Mouse (Mus musculus): ENCODE measurements around the gene Slc25a29. TPM values are rescaled to one million over a fixed set of nuclear protein-coding genes. Genes with fewer than 3 reads are reported as not detected.
"Not testable (repeated sequence)": the region's sequence is repeated elsewhere in the genome, so short reads cannot be mapped to it uniquely, and the experiment has no call there.

Gene Slc25a29
- 1.1 TPM in 1 of 2 replicates, not detected in the other for total RNA-seq (2015; ENCODE audit: low replicate concordance)
- total RNA-seq (2017; ENCODE audit: low replicate concordance), result not detected in 2 replicates

DNA sequence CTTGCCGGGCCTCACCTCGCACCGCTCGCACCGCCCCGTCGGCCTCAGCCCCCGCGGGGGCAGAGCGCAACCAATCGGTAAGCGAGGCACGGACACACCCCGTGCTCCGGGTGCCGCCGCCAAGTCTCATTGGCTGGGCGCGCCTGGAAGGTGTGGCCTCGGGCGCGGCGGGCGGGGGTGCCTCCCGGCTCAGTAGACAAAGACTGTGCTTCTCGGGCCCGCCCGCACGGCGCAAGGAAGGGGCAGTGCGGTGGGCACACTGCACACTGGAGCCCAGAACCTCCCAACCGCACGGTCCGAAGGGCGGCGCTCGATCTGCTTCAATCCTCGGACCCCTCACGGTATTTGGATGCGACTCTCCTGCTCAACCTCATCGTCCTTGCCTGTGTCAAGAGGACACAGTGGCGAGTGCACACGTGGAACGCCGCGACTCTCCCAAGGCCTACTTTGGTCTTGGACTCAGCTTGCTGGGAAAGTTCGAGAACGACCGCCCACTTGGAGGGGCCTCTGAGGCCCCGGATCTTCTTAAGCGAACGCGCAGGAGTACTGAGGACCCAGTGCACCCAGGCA is at the start of gene Slc25a29, which contains the start of gene Slc25a47:
Slc25a29 (minus strand) TSS at position 44 of the 570 bp plus-strand sequence.
Slc25a47 (plus strand) TSS at position 207 of the 570 bp plus-strand sequence.
- peak; percentile 99 for ATAC-seq (replicated peaks; ENCODE audit: low FRiP score, poor library complexity, severe bottlenecking)

GRCm38 (mm10) chr12:108882776-108883175 is 47.1 kb upstream of the Slc25a29 start:
- no peak for ATAC-seq (replicated peaks; ENCODE audit: low FRiP score, poor library complexity, severe bottlenecking)

GRCm38 (mm10) chr12:108881192-108881591 is 45.5 kb upstream of the Slc25a29 start:
- ATAC-seq (replicated peaks; ENCODE audit: low FRiP score, poor library complexity, severe bottlenecking), result no peak

GRCm38 (mm10) chr12:108880606-108881005 is 44.9 kb upstream of the Slc25a29 start:
- ATAC-seq (replicated peaks; ENCODE audit: low FRiP score, poor library complexity, severe bottlenecking), result no peak

DNA sequence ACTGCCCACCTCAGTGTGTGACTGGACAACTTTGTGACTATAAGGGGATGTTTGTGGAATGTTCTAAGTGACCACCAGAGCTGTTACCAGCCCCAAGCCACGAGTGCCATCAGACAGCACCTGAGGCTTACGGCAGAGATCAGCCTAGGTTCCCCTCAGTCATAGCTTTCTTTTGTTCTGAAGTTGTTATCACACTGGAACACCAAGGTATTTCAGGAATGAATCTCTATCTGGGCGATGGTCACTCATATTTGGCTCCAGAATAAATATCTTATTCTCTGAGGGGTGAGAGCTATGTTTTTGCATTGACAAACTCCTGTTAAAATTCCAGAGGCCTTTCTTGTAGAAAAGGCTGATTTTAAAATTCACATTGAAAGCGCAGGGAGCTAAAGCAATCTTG is 43.5 kb upstream of the Slc25a29 start:
- ATAC-seq (replicated peaks; ENCODE audit: low FRiP score, poor library complexity, severe bottlenecking), result no peak

DNA sequence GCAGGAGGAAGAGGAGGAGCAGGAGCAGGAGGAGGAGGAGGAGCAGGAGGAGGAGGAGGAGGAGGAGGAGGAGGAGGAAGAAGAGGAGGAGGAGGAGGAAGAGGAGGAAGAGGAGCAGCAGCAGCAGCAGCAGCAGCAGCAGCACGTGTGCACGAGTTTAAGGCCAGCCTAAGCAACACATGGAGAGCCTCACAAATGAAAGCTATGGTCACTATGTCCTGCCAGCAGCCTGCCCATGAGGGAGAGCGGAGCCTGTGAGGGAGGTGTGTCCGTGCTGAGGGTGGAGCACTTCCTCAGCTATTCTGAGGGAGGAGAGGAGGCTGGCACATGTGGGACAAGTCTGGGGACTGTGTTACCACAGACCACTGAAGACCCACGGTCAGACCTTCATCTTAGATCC is 37.4 kb upstream of the Slc25a29 start:
- ATAC-seq (replicated peaks; ENCODE audit: low FRiP score, poor library complexity, severe bottlenecking), result no peak

- no peak for ATAC-seq (replicated peaks; ENCODE audit: low FRiP score, poor library complexity, severe bottlenecking)
These were observed 33.9 kb upstream of the Slc25a29 start for GRCm38 (mm10) chr12:108869575-108869974.

DNA sequence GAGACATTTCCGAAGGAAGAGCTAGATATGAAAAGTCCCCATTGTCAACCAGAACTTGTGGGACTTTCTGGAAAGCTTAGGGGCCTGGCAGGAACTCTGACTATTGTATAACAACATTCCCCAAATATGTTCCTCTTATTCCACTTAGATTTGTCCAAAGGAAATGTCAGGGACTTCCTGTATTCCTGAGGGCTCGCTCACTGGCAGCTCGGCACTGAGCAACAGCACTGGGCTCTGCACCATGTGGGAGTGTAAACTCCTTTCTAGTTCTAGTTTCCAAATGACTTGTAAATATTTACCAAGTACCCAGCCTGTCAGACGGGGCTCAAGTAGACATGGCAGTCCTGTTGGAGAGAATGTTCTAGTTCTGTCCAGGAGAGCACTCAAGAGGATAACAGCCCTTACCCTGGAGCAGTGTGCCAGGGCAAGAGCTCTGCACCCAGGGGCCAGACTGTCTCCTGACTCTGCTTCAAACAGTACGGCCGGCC is 29.4 kb upstream of the Slc25a29 start:
- no peak for ATAC-seq (replicated peaks; ENCODE audit: low FRiP score, poor library complexity, severe bottlenecking)

GRCm38 (mm10) chr12:108858486-108858885 is 22.8 kb upstream of the Slc25a29 start:
- no peak for ATAC-seq (replicated peaks; ENCODE audit: low FRiP score, poor library complexity, severe bottlenecking)

DNA sequence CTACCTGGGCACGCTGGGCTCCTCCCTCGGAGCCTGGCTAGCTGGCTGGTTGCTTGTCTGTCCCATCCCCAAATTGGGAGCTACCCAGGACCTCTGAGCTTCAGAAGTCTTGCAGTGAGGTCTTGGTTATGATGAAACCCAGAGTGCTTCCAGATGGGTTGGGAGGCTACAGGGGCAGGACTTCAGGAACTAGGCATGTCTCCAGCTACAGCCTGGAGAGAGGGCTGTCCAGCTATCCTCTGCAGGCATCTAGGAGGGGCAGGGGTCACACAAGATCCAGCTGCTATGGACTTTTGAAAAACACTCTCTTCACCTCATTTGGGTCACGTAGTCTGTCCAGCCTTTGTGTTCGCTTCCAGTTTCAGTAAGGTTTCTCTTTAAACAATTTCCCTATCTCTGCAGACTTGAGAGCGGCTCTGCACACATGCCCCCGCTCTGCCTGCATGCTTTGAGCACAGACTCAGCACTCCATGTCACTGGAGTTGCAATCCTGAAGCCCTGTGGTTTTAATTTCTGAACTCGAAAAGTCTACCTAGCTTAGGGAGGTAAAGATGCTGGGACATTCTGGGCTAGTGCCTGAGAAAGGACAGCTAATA is 22.0 kb upstream of the Slc25a29 start:
- ATAC-seq (replicated peaks; ENCODE audit: low FRiP score, poor library complexity, severe bottlenecking), result no peak

GRCm38 (mm10) chr12:108857109-108857508 is 21.4 kb upstream of the Slc25a29 start:
- ATAC-seq (replicated peaks; ENCODE audit: low FRiP score, poor library complexity, severe bottlenecking), result no peak

DNA sequence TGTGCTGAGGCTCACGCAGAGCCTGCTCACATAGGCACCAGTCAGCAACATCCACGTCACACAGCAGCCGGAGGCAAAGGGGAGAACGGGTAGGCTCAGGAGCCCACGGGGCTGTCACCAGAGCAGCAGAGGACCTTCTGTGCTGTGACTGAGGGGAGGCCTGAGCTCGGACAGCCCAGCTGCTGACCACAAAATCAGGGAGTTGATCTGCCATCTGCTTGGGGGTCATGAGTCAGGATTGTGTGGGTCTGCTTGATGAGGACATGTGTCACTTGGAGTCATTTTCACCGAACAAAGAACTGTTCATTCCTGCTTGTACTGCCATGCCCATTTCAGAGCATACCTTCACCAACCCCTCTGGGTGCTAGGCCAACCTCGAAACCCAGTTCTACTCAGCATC is 20.5 kb upstream of the Slc25a29 start:
- no peak for ATAC-seq (replicated peaks; ENCODE audit: low FRiP score, poor library complexity, severe bottlenecking)

DNA sequence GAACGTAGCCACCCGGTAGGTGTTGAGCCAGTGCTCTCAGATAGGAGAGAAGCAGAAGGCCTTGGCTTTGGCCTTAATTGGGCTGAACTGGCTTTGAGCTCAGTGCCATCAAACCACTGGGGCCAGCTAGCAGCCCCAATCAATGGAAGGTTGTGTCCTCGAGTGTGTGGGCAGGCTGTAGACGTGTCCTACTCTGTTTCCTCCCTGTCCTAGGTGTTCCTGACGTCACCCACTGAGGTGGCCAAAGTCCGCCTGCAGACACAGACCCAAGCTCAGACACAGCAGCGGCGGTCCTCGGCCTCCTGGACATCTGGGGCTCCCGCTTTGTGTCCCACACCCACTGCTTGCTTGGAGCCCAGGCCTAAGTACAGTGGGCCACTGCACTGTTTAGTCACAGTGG is 19.4 kb upstream of the Slc25a29 start:
- no peak for ATAC-seq (replicated peaks; ENCODE audit: low FRiP score, poor library complexity, severe bottlenecking)

DNA sequence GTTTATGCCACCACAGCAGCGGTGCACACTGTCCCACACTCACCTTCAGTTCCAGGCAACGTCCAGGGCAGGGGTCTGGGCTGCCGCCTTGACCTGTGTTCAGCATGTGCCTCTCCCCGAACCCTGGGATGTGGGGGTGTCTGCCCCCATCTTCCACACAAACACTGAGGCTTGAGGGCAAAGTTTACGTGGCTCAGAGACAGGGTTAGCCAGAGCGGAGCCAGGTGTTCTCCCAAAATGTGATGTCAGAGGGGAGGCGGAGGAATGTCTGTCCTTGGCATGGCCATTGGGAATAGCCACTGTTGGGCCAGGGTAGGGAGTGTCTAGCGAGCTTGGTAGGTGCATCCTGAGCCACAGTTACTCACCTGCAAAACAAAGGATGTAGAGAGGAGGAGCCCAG is 17.1 kb upstream of the Slc25a29 start:
- ATAC-seq (replicated peaks; ENCODE audit: low FRiP score, poor library complexity, severe bottlenecking), result no peak

DNA sequence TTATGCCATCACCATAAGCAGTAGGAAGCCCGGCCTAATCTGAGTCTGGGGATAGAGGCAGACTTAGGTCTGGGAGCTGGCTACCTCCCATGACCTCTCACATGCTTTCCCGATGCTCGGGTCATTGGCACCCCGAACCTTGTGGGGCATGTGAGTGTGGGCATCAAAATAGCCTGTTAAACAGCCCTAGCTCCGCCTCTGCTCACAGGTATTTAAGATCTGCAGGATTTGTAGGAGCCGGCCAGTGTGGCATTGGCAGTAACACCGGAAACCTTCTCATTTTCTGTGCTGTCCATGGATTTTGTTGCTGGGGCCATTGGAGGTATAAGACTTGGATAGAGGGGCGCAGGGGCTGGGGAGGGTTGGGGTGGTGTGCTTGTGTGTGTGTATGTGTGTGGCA is 15.2 kb upstream of the Slc25a29 start:
- ATAC-seq (replicated peaks; ENCODE audit: low FRiP score, poor library complexity, severe bottlenecking), result no peak

GRCm38 (mm10) chr12:108850129-108850528 is 14.4 kb upstream of the Slc25a29 start:
- ATAC-seq (replicated peaks; ENCODE audit: low FRiP score, poor library complexity, severe bottlenecking), result no peak

DNA sequence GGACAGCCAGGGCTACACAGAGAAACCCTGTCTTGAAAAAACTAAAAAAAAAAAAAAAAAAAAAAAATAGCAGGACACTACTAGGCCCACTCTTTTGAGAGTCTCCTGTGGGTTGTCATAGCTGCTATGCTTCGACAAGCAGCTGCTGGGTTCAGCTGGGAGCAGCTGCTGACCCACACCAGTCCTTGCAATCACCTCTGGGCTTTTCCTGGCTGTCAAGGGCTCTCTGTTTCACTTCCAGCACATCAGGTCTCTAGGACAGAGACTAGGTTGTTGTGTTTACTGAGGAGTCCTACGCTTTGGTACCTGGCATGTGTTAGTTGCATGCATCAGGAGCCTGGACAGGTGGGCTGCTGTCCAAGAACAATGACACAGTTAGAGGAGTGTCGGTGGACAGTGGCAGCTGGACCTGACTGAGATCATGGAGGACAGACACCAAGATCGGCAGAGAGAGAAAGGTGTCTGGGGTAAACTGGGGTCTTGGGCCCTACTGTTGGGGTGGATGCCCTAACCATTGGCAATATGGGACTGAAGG is 13.9 kb upstream of the Slc25a29 start:
- no peak for ATAC-seq (replicated peaks; ENCODE audit: low FRiP score, poor library complexity, severe bottlenecking)

DNA sequence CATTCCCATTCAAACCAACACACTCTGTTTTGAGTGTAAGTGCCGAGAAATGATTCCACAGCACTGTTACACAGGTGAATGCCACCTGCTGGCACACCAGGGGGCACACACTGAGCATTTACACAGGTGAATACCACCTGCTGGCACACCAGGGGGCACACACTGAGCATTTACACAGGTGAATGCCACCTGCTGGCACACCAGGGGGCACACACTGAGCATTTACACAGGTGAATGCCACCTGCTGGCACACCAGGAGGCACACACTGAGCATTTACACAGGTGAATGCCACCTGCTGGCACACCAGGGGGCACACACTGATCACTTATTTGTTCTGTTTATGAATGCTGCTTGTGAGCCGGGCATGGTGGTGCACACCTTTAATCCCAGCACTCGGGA is 12.3 kb upstream of the Slc25a29 start:
- not testable (repeated sequence) for ATAC-seq (replicated peaks; ENCODE audit: low FRiP score, poor library complexity, severe bottlenecking)

GRCm38 (mm10) chr12:108842663-108843062 is 7.0 kb upstream of the Slc25a29 start:
- ATAC-seq (replicated peaks; ENCODE audit: low FRiP score, poor library complexity, severe bottlenecking), result no peak

- ATAC-seq (replicated peaks; ENCODE audit: low FRiP score, poor library complexity, severe bottlenecking), result no peak
These were observed 5.5 kb upstream of the Slc25a29 start for GRCm38 (mm10) chr12:108841181-108841580.

GRCm38 (mm10) chr12:108836722-108837121 is 1.0 kb upstream of the Slc25a29 start:
- no peak for ATAC-seq (replicated peaks; ENCODE audit: low FRiP score, poor library complexity, severe bottlenecking)
